Mouse (Mus musculus) embryonic fibroblast, embryonic 13.5 days (primary cell): ENCODE results near the gene Gzf1.

Experiments used
- CTCF ChIP-seq: IDR thresholded peaks from 2 replicates; pipeline ENCODE4 v1.5.1; 2011; ENCODE audit warnings: mild to moderate bottlenecking, control low read depth, low read length, moderate library complexity, borderline replicate concordance; ENCODE audit not compliant: insufficient read depth
- POLR2A ChIP-seq: IDR thresholded peaks from 2 replicates; pipeline ENCODE4 v1.6.1; 2011; ENCODE audit warnings: low read depth, mild to moderate bottlenecking, control low read depth, low read length, moderate library complexity

- no peak for TF ChIP-seq CTCF
- TF ChIP-seq POLR2A = no peak
Observed at GRCm38 (mm10) chr2:148644421-148645000, 36.3 kb upstream of the Gzf1 start.
